Mouse (Mus musculus) megakaryocyte, embryonic 14.5 days (primary cell): ENCODE measurements at regions not wholly inside any gene's neighbourhood (a gene's known extent, or its start where the extent isn't known, plus 50 kb on each side); places are given as distances from the start of the nearest gene placed in this dataset.
"Not testable (repeated sequence)": the region's sequence is repeated elsewhere in the genome, so short reads cannot be mapped to it uniquely, and the experiment has no call there.

Experiments used
- FLI1 ChIP-seq: IDR thresholded peaks from 2 replicates; pipeline ENCODE4 v1.6.1; 2012; ENCODE audit warnings: low read length, inconsistent platforms, mixed read lengths
- GATA1 ChIP-seq: IDR thresholded peaks from 3 replicates; pipeline ENCODE4 v1.6.1; 2012; ENCODE audit warnings: mixed read lengths, low read length, inconsistent platforms, borderline replicate concordance

DNA sequence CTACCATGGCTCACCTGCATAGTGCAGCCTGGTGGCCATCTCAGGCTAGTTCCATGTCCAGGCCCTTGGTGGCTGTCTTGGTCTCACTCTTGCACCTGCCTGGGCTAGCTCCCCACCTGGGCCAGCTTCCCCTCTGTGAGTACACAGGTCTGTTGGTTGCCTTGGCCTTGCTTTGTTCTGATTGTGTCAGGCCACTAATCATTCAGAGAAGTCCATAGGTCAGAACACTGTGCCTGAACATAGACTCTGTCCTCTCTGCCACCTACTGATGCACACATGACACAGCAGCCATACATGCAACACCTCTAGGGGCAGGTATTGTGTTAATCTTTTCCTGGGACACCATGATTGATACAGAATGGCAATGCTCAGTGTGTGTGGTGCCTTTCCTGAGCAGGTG, 57.7 kb upstream of the Nlrp1b start:
- TF ChIP-seq GATA1, FLI1: not testable (repeated sequence)
